Mouse (Mus musculus): Measurements from ENCODE around the gene Ssr1.

Gene Ssr1

GRCm38 (mm10) chr13:37993704-37994404 lies at the start of gene Ssr1:
TSS of gene Ssr1 (minus strand) at chr13:37994217.
- peak; percentile 99 for DNase-seq (ENCODE audit: low spot score)

- DNase-seq (ENCODE audit: low spot score), result no peak
These were observed 43.8 kb upstream of the Ssr1 start for GRCm38 (mm10) chr13:38037811-38038210.

DNA sequence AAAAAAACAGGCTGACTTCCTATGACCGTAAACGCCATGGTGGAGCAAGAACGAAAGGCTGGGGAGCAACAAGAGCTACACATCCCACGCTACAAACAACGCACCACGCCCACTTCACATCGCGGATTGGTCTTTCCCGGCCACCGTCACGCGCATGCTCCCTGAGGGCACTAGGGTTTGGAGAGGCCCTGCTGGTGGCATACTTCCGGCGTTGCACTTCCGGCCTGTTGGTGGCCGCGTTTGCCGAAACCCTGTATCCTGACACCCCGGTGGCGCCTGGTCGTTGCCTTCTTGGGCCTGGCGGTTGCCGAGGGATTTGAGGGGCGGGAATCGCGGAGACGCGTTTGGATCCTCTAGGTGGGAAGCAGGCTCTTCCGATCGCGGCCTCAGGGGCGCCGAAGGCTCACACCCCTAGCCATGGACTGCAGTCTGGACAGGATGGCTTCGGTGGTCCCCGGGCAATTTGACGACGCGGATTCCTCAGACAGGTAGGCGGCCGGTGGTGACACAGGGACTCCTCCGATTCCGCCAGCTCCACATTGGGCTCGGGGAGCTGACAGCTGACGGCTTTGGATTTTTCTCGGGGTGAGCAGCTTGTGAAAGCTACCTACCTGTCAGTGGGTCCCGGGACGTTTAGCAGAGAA lies 43.1 kb upstream of the Ssr1 start, which contains the start of gene Cage1:
Gene Cage1 (minus strand): TSS at position 26 of the 644 bp plus-strand sequence.
- DNase-seq (ENCODE audit: low spot score), result peak; percentile 97

DNA sequence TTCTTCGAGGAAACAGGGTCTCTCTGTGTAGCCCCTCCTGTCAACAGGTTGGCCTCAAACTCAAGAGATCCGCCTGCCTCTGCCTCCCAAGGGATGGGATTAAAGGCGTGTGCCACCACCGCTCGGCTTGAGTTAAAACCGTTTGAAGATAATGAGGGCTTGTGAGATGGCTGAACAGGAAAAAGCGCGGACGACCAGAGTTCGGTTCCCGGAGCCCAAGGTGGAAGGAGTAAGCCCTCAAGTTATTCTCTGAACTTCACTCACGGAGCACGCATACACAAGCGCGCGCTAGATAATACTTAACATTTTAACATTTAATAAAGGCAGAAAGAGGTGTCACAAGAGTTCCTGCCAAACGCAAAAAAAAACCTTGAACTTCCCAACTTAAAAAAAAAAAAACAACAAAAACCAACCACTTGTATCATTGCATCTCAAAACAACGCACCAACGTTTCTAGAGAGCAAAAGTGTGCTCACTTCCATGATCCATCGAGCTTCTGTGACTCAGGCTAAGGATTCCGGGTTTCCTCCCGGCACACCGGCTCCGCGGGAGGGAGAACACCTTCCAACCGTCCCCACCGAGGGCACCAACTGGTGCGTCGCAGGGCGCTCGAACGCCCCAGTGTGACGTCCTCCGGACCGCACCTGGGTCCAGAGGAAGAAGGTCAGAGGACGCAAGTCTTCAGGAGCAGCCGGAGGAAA lies 42.5 kb upstream of the Ssr1 start, which contains the start of gene Riok1:
Gene Riok1 (plus strand): TSS at position 653 of the 701 bp plus-strand sequence.
- peak; percentile 47 for DNase-seq (ENCODE audit: low spot score)

- DNase-seq (ENCODE audit: low spot score), result no peak
These were observed 34.4 kb upstream of the Ssr1 start for GRCm38 (mm10) chr13:38028407-38028806.

GRCm38 (mm10) chr13:38027618-38028248 lies 33.7 kb upstream of the Ssr1 start:
- no peak for DNase-seq (ENCODE audit: low spot score)

GRCm38 (mm10) chr13:38025874-38026273 lies 31.9 kb upstream of the Ssr1 start:
- no peak for DNase-seq (ENCODE audit: low spot score)

DNA sequence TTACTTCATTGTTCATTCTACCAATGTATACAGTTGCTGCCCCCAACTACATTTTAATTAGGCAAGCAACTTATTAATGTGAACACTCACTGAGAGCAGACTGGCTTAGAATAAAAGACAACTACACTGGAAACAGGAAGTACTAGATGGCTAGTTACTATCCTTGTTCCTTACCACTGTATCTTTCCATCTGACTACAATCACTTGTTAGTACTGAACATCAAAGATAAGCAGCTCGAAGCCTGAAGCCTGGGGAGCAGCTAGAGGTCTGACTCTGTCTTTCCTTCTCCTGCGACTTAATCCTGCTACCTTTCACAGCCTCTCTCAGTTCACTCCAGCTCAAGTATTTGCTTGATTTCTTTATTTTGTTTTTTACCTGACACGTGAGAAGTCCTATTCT lies 24.8 kb upstream of the Ssr1 start:
- DNase-seq (ENCODE audit: low spot score), result no peak

GRCm38 (mm10) chr13:38015591-38015990 lies 21.6 kb upstream of the Ssr1 start:
- DNase-seq (ENCODE audit: low spot score), result no peak

GRCm38 (mm10) chr13:38012436-38012835 lies 18.4 kb upstream of the Ssr1 start:
- DNase-seq (ENCODE audit: low spot score), result no peak

- no peak for DNase-seq (ENCODE audit: low spot score)
These were observed 16.5 kb upstream of the Ssr1 start for GRCm38 (mm10) chr13:38010444-38010910.

DNA sequence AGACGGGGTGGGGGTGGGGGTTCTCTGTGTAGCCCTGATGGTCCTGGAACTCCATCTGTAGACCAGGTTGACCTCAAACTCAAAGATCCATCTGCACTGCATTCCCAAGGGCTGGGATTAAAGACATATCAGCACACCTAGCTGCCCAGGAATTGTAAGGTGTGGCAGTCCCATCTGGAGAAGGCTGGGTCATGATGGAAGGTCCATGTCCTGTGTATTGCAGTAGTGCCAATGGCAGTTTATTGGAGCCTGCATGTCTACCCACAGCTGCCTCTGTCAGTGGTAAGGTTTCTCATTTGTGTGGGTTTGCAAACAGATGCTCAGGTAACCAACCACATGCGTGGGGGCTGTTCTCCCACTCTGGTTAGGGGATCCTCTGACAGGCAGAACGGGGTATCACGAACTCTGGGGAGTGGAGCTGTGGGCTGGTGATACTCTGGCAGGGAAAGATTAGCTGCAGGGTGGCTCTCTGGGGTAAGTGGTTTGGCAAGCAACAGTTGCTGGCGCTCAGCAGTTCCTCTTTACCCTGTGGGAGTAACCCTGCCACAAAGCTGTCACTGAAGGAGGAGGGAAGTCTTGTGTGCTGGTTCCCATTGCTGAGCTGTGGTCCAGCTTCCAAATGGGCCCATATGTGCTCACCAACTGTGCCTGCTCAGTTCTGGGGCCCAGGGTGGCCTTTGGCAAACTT lies 15.8 kb upstream of the Ssr1 start:
- no peak for DNase-seq (ENCODE audit: low spot score)

GRCm38 (mm10) chr13:38007972-38008371 lies 14.0 kb upstream of the Ssr1 start:
- DNase-seq (ENCODE audit: low spot score), result no peak

DNA sequence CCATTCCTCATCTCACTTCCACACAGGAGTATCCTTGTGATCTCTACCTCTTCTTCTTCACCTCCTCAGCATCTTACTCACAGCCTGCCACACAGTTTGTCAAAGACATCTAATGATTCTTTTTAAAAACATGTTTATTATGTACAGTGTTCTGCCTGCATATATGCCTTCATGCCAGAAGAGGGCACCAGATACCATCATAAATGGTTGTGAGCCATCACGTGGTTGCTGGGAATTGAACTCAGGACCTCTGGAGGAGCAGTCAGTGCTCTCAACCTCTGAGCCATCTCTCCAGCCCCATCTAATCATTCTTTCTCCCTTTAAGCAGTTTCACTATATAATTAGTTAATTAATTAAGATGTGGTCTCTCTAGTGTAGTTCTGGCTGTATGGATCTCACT lies 8.4 kb upstream of the Ssr1 start:
- no peak for DNase-seq (ENCODE audit: low spot score)

DNA sequence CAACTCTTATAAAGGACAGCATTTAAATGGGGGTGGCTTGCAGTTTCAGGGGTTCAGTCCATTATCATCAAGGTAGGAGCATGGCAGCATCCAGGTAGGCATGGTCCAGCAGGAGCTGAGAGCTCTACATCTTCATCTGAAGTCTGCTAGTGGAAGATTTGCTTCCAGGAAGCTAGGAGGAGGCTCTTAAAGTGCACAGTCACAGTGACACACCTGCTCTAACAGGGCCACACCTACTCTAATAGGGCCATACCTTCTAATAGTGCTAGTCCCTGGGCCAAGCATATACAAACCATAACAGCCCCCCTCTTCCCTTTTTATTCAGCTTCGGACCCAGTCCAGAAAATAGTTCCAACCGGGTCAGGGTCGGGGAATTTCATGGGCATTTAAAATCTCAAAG lies 5.7 kb upstream of the Ssr1 start:
- no peak for DNase-seq (ENCODE audit: low spot score)

DNA sequence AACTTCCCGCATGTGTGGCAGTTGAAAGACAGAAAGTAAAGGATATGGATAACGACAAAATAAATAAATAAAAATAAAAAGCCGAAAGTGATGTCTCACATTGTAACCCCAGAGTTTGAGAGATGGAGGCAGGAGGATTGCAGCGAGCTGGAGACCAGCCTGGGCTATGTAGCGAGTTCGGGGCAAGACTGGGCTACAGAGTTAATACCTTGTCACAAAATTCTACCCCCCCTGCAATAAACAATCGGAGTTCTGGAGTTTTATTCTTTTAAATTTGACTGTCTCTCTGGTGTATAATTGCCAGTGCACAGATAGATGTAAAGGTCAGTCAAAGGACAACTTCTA lies 360 bp upstream of the Ssr1 start:
- DNase-seq (ENCODE audit: low spot score), result no peak

- no peak for DNase-seq (ENCODE audit: low spot score)
These were observed 677 bp downstream of the Ssr1 start for GRCm38 (mm10) chr13:37993376-37993703.

- DNase-seq (ENCODE audit: low spot score), result no peak
These were observed 1.2 kb downstream of the Ssr1 start for GRCm38 (mm10) chr13:37992638-37993371.

DNA sequence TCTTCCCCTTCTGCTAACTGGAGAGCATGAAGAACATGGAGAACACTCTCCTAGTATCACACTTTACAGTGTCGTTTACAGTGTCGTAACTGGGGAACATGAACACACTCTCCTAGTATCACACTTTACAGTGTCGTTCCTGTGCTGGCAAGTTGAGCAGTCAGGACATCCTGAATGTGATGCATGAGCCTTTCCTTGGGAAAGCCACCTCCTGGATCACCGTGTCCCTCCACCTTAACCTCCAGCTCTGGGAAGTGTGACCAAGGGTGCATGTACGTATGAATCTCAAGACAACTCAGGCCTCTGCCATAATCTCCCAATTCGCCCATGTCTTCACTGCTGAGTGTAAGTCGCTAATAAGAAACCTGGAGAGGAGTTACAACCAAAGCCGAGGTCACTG lies 4.3 kb downstream of the Ssr1 start:
- no peak for DNase-seq (ENCODE audit: low spot score)

DNA sequence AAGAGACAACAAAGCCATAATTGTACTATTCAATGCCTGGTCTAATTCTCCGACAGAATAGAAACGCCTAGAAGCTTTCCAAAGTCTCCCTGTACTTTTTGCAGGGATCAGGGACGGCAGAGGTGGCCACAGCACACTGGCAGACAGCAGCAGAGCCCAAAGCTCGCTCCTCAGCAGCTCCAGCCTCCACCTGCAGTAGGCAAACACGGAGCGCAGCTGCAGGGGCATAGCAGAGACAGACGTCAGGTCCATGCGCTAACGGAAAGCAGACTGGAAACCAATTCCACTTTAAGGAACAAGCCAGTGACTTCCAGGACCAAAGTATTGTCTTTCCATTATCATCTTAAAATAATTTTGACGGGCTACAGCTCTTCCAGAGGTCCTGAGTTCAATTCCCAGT lies 7.9 kb downstream of the Ssr1 start:
- no peak for DNase-seq (ENCODE audit: low spot score)

- no peak for DNase-seq (ENCODE audit: low spot score)
These were observed 13.0 kb downstream of the Ssr1 start for GRCm38 (mm10) chr13:37981063-37981462.

Data from testis, postnatal 10 days (tissue).